Mouse (Mus musculus): ENCODE results near the gene Grap2.

The Grap2 gene

GRCm38 (mm10) chr15:80572291-80572690, at the start of gene Grap2:
Gene Grap2, plus strand, starts transcription at chr15:80572594.
- DNase-seq (ENCODE audit: low read depth): no peak

GRCm38 (mm10) chr15:80529955-80530869, 42.2 kb upstream of the Grap2 start:
- no peak for DNase-seq (ENCODE audit: low read depth)

GRCm38 (mm10) chr15:80531026-80531425, 41.4 kb upstream of the Grap2 start:
- DNase-seq (ENCODE audit: low read depth): no peak

- DNase-seq (ENCODE audit: low read depth): no peak
Measured at GRCm38 (mm10) chr15:80532281-80533072, 39.9 kb upstream of the Grap2 start.

- DNase-seq (ENCODE audit: low read depth): no peak
Measured at GRCm38 (mm10) chr15:80533274-80533673, 39.1 kb upstream of the Grap2 start.

- DNase-seq (ENCODE audit: low read depth): no peak
Measured at GRCm38 (mm10) chr15:80536051-80536450, 36.3 kb upstream of the Grap2 start.

- DNase-seq (ENCODE audit: low read depth): no peak
Measured at GRCm38 (mm10) chr15:80538075-80538474, 34.3 kb upstream of the Grap2 start.

GRCm38 (mm10) chr15:80538671-80539340, 33.6 kb upstream of the Grap2 start:
- no peak for DNase-seq (ENCODE audit: low read depth)

- DNase-seq (ENCODE audit: low read depth): no peak
Measured at GRCm38 (mm10) chr15:80544115-80544514, 28.3 kb upstream of the Grap2 start.

GRCm38 (mm10) chr15:80545430-80545829, 27.0 kb upstream of the Grap2 start:
- no peak for DNase-seq (ENCODE audit: low read depth)

- no peak for DNase-seq (ENCODE audit: low read depth)
Measured at GRCm38 (mm10) chr15:80554860-80555822, 17.3 kb upstream of the Grap2 start.

GRCm38 (mm10) chr15:80556021-80556420, 16.4 kb upstream of the Grap2 start:
- no peak for DNase-seq (ENCODE audit: low read depth)

- no peak for DNase-seq (ENCODE audit: low read depth)
Measured at GRCm38 (mm10) chr15:80557745-80558144, 14.6 kb upstream of the Grap2 start.

GRCm38 (mm10) chr15:80559534-80559933, 12.9 kb upstream of the Grap2 start:
- no peak for DNase-seq (ENCODE audit: low read depth)

GRCm38 (mm10) chr15:80559978-80560377, 12.4 kb upstream of the Grap2 start:
- DNase-seq (ENCODE audit: low read depth): no peak

- no peak for DNase-seq (ENCODE audit: low read depth)
Measured at GRCm38 (mm10) chr15:80560646-80561580, 11.5 kb upstream of the Grap2 start.

GRCm38 (mm10) chr15:80562446-80562845, 9.9 kb upstream of the Grap2 start:
- DNase-seq (ENCODE audit: low read depth): no peak

- DNase-seq (ENCODE audit: low read depth): no peak
Measured at GRCm38 (mm10) chr15:80563634-80564208, 8.7 kb upstream of the Grap2 start.

- no peak for DNase-seq (ENCODE audit: low read depth)
Measured at GRCm38 (mm10) chr15:80565106-80565665, 7.2 kb upstream of the Grap2 start, which contains the start of gene Enthd1. Gene Enthd1, minus strand, starts transcription at chr15:80565156.

Measured in c-Kit-positive CD71-negative TER-119-negative erythroid progenitor cells, embryonic 14.5 days (primary cell).